Mouse (Mus musculus): ENCODE data around the gene Cep44. TPM values are rescaled to one million over a fixed set of nuclear protein-coding genes. Genes with fewer than 3 reads are reported as not detected.

Cep44 gene
- total RNA-seq, 2 experiments from 2014 or later: 21.2 to 24.9 TPM

DNA sequence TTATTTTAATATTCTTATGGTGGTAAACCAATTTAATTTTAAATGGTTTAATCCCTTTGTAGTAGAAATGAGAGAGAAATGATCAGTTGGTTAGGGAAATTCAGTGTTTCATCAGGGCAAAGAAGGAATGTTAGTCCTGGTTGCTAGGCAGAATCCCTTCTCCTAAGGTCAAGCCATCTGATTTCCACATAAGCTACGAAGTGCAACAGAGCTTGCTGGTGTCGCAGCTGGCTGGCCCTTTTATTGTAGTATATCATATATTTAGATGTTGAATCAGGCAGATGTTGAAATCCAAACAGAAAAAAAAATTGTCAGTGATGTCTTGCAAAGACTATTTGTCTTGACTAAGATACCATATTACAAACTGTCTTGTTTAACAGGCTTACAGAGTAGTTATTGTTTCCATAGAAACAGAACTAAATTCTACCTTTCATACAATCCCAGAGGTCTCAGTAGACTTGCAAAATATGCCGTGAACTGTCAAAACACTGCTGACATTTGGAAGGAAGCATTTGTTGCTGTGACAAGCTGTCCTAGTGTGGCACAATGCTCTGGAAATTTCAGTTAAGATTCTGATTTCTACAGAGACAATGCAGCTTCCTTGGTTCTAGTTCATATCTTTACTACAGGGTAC lies 42.4 kb downstream of the Cep44 start:
- no peak for DNase-seq (ENCODE audit: low spot score in 2 of 2)
- intact Hi-C loops (cut with DNase I): no loop called here

DNA sequence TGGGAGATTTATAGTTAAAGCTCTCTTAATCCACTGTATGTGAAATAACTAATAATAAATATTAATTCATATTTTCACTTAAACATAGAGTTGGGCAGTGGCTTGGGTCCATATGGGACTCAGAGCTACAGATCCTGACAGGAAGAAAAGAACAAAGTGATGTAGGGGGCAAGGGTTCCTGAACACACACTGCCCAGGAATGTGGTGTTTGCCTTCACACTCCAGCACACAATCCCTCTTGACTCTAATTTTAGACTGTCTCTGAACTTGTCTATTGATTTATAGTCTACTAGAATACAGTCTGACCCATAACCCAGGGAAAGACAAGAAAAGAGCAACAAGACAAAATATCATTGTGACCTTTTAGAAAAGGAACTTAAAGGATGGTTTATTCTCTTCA lies 48.9 kb downstream of the Cep44 start:
- intact Hi-C loops (cut with DNase I): no loop called here
- DNase-seq (ENCODE audit: low spot score in 2 of 2): no peak

DNA sequence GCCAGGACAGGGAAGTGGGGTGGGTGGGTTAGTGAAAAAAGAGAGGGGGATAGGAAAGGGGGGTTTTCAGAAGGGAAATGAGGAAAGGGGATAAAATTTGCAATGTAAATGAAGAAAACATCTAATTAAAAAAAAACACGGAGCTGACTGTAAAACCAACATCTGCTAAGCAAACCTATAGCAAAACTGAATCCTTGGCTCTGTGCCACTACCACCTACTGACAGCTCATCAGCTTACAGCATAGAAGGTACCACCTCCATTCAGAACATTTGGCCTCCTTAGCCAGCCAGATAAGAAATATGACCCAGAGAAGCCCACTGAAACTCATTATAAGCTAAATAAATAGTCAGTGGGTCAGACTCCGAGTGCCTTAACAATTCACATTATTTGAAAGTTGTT lies 61.4 kb downstream of the Cep44 start:
- DNase-seq (ENCODE audit: low spot score in 2 of 2): no peak
- intact Hi-C loops (cut with DNase I): loop anchor here (5.0 kb wide), 2 partner anchors 962 to 1082 kb away; no protein-coding TSS in a partner anchor

DNA sequence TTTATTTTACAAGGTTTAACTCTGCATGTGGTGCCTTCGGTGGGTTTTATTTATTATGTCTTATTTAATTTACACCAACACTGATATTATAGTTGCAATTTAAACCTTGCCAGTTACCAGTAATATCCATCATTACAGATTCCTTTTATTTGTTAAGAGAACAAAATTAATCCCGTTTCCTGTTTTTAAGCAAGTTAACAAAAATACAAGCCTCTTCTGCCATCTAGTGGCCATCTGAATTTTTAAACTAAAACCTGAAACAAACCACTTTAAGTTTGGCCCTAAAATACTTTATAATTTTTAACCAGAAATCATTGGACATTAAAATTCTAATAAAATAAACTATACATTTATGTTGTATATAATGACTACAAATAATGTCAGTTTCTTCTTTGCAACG lies 64.8 kb downstream of the Cep44 start:
- DNase-seq (ENCODE audit: low spot score in 2 of 2): no peak
- intact Hi-C loops (cut with DNase I): loop anchor here (5.0 kb wide), 2 partner anchors 959 to 1079 kb away; no protein-coding TSS in a partner anchor

Small RNA genes lying within 50 kb of the gene (microRNA-seq; reads per million reads assigned to microRNA genes)
- not detected for gene Gm25992

Other genes starting within 250 kb of the Cep44 start
- 10 to 100 TPM; 37.5 to 42.0 TPM for gene Fbxo8, start within 50 bp of the Cep44 start, total RNA-seq (2021)